ENCODE assay signal across 19 mouse cellular contexts in genomic region chr8:57836201-57836883, GRCm38 (mm10).
DNase-seq lines count a peak whose midpoint lies in the region; ATAC-seq lines count a peak whose summit lies in the region.
"Had no signal": no experiment of that assay in that cellular context is flagged by ENCODE, and none has a peak within 500 bp of the region (broad histone marks: within the 10 kb centered on the region; RNA-seq: fewer than 3 reads in every experiment).

No protein-coding gene starts in this region.

- DNase-seq in heart, adult 11 months: no peak
- peak; percentile 49 for DNase-seq in midbrain, embryonic 14.5 days
- no peak for DNase-seq in kidney, adult 9 months
- DNase-seq in left cerebral cortex, adult 8-10 months (ENCODE audit: low spot score in 2 of 2): no peak
- DNase-seq: adrenal gland, postnatal 10 days; embryo, embryonic 11 days; gastrocnemius, postnatal 10 days; heart, postnatal 36 days; lung, postnatal 36 days; thymus, postnatal 25 days had no signal

- no peaks in the 10 kb centered on the region for H3K4me1 ChIP-seq in heart, embryonic 13.5 days
- H3K4me1 ChIP-seq in embryonic facial prominence, embryonic 13.5 days: peaks cover 9% of the 10 kb centered on the region
- peaks cover 17% of the 10 kb centered on the region for H3K4me1 ChIP-seq in forebrain, embryonic 13.5 days
- H3K4me1 ChIP-seq in midbrain, embryonic 14.5 days (ENCODE audit: control insufficient read depth, insufficient read depth, low read length): peaks cover 16% of the 10 kb centered on the region

- no peaks in the 10 kb centered on the region for H3K9me3 ChIP-seq in heart, embryonic 13.5 days
- no peaks in the 10 kb centered on the region for H3K9me3 ChIP-seq in embryonic facial prominence, embryonic 13.5 days
- H3K9me3 ChIP-seq in forebrain, embryonic 13.5 days (replicated peaks): no peaks in the 10 kb centered on the region
- no peaks in the 10 kb centered on the region for H3K9me3 ChIP-seq in midbrain, embryonic 14.5 days (ENCODE audit: control insufficient read depth, low read length)
- H3K9me3 ChIP-seq: limb, embryonic 13.5 days; neural tube, embryonic 13.5 days had no signal

- 81% methylated on average over 15 of the region's 15 CpGs for WGBS in heart, embryonic 13.5 days
- 74% methylated on average over 15 of the region's 15 CpGs for WGBS in embryonic facial prominence, embryonic 13.5 days
- 9% methylated on average over 15 of the region's 15 CpGs for WGBS in forebrain, embryonic 13.5 days
- 28% methylated on average over 15 of the region's 15 CpGs for WGBS in midbrain, embryonic 14.5 days

- no peak for ATAC-seq in heart, embryonic 13.5 days (ENCODE audit: extremely low read depth, insufficient number of reproducible peaks, low FRiP score, low TSS enrichment)
- no peak for ATAC-seq in embryonic facial prominence, embryonic 13.5 days (ENCODE audit: insufficient number of reproducible peaks, insufficient read depth, low FRiP score, low TSS enrichment, low read depth)
- peak; percentile 71 for ATAC-seq in forebrain, embryonic 13.5 days
- no peak for ATAC-seq in midbrain, embryonic 14.5 days (ENCODE audit: low FRiP score, low TSS enrichment)
- ATAC-seq: CD4-positive, CD25-positive, alpha-beta regulatory T cell, adult 4 months; inflammation-experienced regulatory T-cells, adult 6 months had no signal

- H3K4me2 ChIP-seq in heart, embryonic 13.5 days: peak overlapping the region; percentile 55; the same call in 1 of the 2 replicates
- H3K4me2 ChIP-seq in embryonic facial prominence, embryonic 13.5 days: peak overlapping the region; percentile 48; the same call in 1 of the 2 replicates
- peak overlapping the region; percentile 48 for H3K4me2 ChIP-seq in forebrain, embryonic 13.5 days
- peak overlapping the region; percentile 23 for H3K4me2 ChIP-seq in midbrain, embryonic 14.5 days (ENCODE audit: low read length)
- H3K4me2 ChIP-seq: neural tube, embryonic 13.5 days had no signal

- H3K27ac ChIP-seq in heart, embryonic 13.5 days (replicated peaks): no peak overlapping the region
- no peak overlapping the region for H3K27ac ChIP-seq in embryonic facial prominence, embryonic 13.5 days
- no peak overlapping the region for H3K27ac ChIP-seq in forebrain, embryonic 13.5 days
- H3K27ac ChIP-seq in midbrain, embryonic 14.5 days (replicated peaks; ENCODE audit: low read depth, low read length): no peak overlapping the region
- H3K27ac ChIP-seq: layer of hippocampus, adult 2 months; left cerebral cortex, adult 2 months; limb, embryonic 13.5 days; neural tube, embryonic 13.5 days had no signal

- H3K9ac ChIP-seq in heart, embryonic 13.5 days: no peak overlapping the region
- no peak overlapping the region for H3K9ac ChIP-seq in embryonic facial prominence, embryonic 13.5 days
- H3K9ac ChIP-seq in forebrain, embryonic 13.5 days: no peak overlapping the region
- H3K9ac ChIP-seq in midbrain, embryonic 14.5 days (replicated peaks; ENCODE audit: low read length): no peak overlapping the region
- H3K9ac ChIP-seq: limb, embryonic 13.5 days; neural tube, embryonic 13.5 days had no signal

- H3K4me3 ChIP-seq in heart, embryonic 13.5 days: no peak overlapping the region
- H3K4me3 ChIP-seq in embryonic facial prominence, embryonic 13.5 days: no peak overlapping the region
- 0 out of 2 replicates have a peak overlapping the region, but pooled peaks have one; percentile 4 for H3K4me3 ChIP-seq in forebrain, embryonic 13.5 days
- no peak overlapping the region for H3K4me3 ChIP-seq in midbrain, embryonic 14.5 days (replicated peaks; ENCODE audit: low read depth, low read length)
- H3K4me3 ChIP-seq: left cerebral cortex, adult 2 months; neural tube, embryonic 13.5 days had no signal

- H3K27me3 ChIP-seq in heart, embryonic 13.5 days (replicated peaks): no peaks in the 10 kb centered on the region
- H3K27me3 ChIP-seq in embryonic facial prominence, embryonic 13.5 days: no peaks in the 10 kb centered on the region
- no peaks in the 10 kb centered on the region for H3K27me3 ChIP-seq in forebrain, embryonic 13.5 days
- H3K27me3 ChIP-seq in midbrain, embryonic 14.5 days (ENCODE audit: control insufficient read depth, insufficient read depth, low read length): no peaks in the 10 kb centered on the region
- H3K27me3 ChIP-seq: limb, embryonic 13.5 days; neural tube, embryonic 13.5 days had no signal

- H3K36me3 ChIP-seq in heart, embryonic 13.5 days: no peaks in the 10 kb centered on the region
- no peaks in the 10 kb centered on the region for H3K36me3 ChIP-seq in embryonic facial prominence, embryonic 13.5 days
- no peaks in the 10 kb centered on the region for H3K36me3 ChIP-seq in forebrain, embryonic 13.5 days (ENCODE audit: poor library complexity, severe bottlenecking)
- no peaks in the 10 kb centered on the region for H3K36me3 ChIP-seq in midbrain, embryonic 14.5 days (ENCODE audit: control insufficient read depth, insufficient read depth, low read length)
- H3K36me3 ChIP-seq: limb, embryonic 13.5 days; neural tube, embryonic 13.5 days had no signal
